Mouse (Mus musculus) lung, postnatal 0 days (tissue): ENCODE results near the gene Clic1.

Experiments used
- CTCF ChIP-seq: IDR thresholded peaks from 2 replicates; pipeline ENCODE4 v1.5.1; 2016; ENCODE audit warnings: antibody characterized with exemption, mild to moderate bottlenecking
- EP300 ChIP-seq: IDR thresholded peaks from 2 replicates; pipeline ENCODE4 v1.6.1; 2016; ENCODE audit warnings: antibody characterized with exemption, mild to moderate bottlenecking, control low read depth

DNA sequence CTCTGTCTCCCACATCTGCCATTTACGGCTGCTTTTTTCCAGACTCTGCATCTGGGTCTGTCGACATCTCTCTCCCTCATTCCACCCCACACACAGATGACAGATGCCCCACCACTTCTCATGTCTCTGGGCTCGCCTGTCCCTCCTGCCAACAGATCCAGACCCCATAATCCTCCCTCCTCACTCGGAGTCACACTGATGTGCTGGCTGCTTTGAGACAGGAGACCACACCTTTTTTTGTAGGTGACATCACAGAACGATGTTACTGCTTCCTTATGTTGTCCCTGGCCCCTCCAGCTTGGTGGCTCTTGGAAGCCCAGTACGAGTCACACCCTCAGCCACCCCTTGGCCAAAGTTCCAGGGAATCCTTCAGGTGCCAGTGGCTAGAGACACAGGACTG lies 30.5 kb downstream of the Clic1 start:
- TF ChIP-seq EP300 (no peak), CTCF (no peak)
